Mouse (Mus musculus) ES-Bruce4 (cell line): ENCODE data around the gene Hivep3.
A peak's percentile ranks its signal among the peaks of the same experiment; 100 is the strongest.

Experiments used
- CTCF ChIP-seq: IDR thresholded peaks from one replicate; pipeline ENCODE4 v1.8.1; 2011; ENCODE audit warnings: low read depth, low read length
- EP300 ChIP-seq: IDR thresholded peaks from 2 replicates; pipeline ENCODE4 v1.6.1; 2011; ENCODE audit warnings: low read depth, low read length; ENCODE audit not compliant: insufficient read depth
- POLR2A ChIP-seq: IDR thresholded peaks from one replicate; pipeline ENCODE4 v1.8.1; 2011; ENCODE audit warnings: low read length; ENCODE audit not compliant: insufficient read depth

- TF ChIP-seq CTCF: peak; percentile 83
- no peak for TF ChIP-seq POLR2A
- TF ChIP-seq EP300: no peak
Observed at GRCm38 (mm10) chr4:120129233-120129885, 395.8 kb downstream of the Hivep3 start.
